Mouse (Mus musculus): ENCODE results near the gene Olfr608. TPM values are rescaled to one million over a fixed set of nuclear protein-coding genes. Genes with fewer than 3 reads are reported as not detected.
"Not testable (repeated sequence)": the region's sequence is repeated elsewhere in the genome, so short reads cannot be mapped to it uniquely, and the experiment has no call there.

The Olfr608 gene
- total RNA-seq (2021) = not detected
- long read RNA-seq, experiment 1 = 0 reads
- long read RNA-seq, experiment 2 = 0 reads

GRCm38 (mm10) chr7:103469577-103469976 is at the start of gene Olfr608:
TSS of gene Olfr608 (plus strand) at chr7:103469877.
- no peak for DNase-seq (ENCODE audit: extremely low spot score in 1 of 2, low spot score in 2 of 2)
- intact Hi-C loops (cut with DNase I) = no loop called here
- Histone ChIP-seq H3K4me3 (no peak within 1 kb of the TSS), H3K27ac (no peak within 1 kb of the TSS)
- no peak for TF ChIP-seq CTCF (IDR thresholded peaks at IDR 0.05)

- intact Hi-C loops (cut with DNase I) = no loop called here
- no peak for TF ChIP-seq CTCF (IDR thresholded peaks at IDR 0.05)
- Histone ChIP-seq H3K27ac (no peak within 1 kb of the TSS), H3K4me3 (no peak within 1 kb of the TSS)
- no peak for DNase-seq (ENCODE audit: extremely low spot score in 1 of 2, low spot score in 2 of 2)
Observed at GRCm38 (mm10) chr7:103445339-103445738, 24.3 kb upstream of the Olfr608 start, which contains the start of gene Olfr605. TSS of gene Olfr605 (minus strand) at chr7:103445439.

GRCm38 (mm10) chr7:103448746-103449145 is 20.9 kb upstream of the Olfr608 start, which contains the start of gene Olfr606:
TSS of gene Olfr606 (plus strand) at chr7:103449046.
- no peak for DNase-seq (ENCODE audit: extremely low spot score in 1 of 2, low spot score in 2 of 2)
- Histone ChIP-seq H3K4me3 (no peak within 1 kb of the TSS), H3K27ac (no peak within 1 kb of the TSS)
- no peak for TF ChIP-seq CTCF (IDR thresholded peaks at IDR 0.05)
- intact Hi-C loops (cut with DNase I) = no loop called here

- DNase-seq (ENCODE audit: extremely low spot score in 1 of 2, low spot score in 2 of 2) = no peak
- H3K27ac ChIP-seq = no peak overlapping the region
- no peak for TF ChIP-seq CTCF (IDR thresholded peaks at IDR 0.05)
- H3K4me3 ChIP-seq = no peak overlapping the region
- intact Hi-C loops (cut with DNase I) = no loop called here
Observed at GRCm38 (mm10) chr7:103460590-103460989, 9.1 kb upstream of the Olfr608 start.

- H3K27ac ChIP-seq; DNase-seq (ENCODE audit: extremely low spot score in 1 of 2, low spot score in 2 of 2); H3K4me3 ChIP-seq; intact Hi-C loops (cut with DNase I): not testable (repeated sequence)
Observed at GRCm38 (mm10) chr7:103477106-103477505, 7.4 kb downstream of the Olfr608 start.

- intact Hi-C loops (cut with DNase I) = no loop called here
- no peak for DNase-seq (ENCODE audit: extremely low spot score in 1 of 2, low spot score in 2 of 2)
- TF ChIP-seq CTCF (IDR thresholded peaks at IDR 0.05) = no peak
- Histone ChIP-seq H3K4me3 (no peak within 1 kb of the TSS), H3K27ac (no peak within 1 kb of the TSS)
Observed at GRCm38 (mm10) chr7:103497962-103498361, 28.3 kb downstream of the Olfr608 start, which contains the start of gene Olfr609. TSS of gene Olfr609 (minus strand) at chr7:103498062.

GRCm38 (mm10) chr7:103512022-103512421 is 42.3 kb downstream of the Olfr608 start, which contains the start of gene Olfr610:
TSS of gene Olfr610 (minus strand) at chr7:103512122.
- no peak within 1 kb of the TSS for H3K27ac ChIP-seq
- DNase-seq (ENCODE audit: extremely low spot score in 1 of 2, low spot score in 2 of 2) = no peak
- TF ChIP-seq CTCF (IDR thresholded peaks at IDR 0.05) = no peak
- no peak within 1 kb of the TSS for H3K4me3 ChIP-seq
- intact Hi-C loops (cut with DNase I) = no loop called here

GRCm38 (mm10) chr7:103520746-103521145 is 51.1 kb downstream of the Olfr608 start, which contains the start of gene Olfr611:
TSS of gene Olfr611 (minus strand) at chr7:103520846.
- intact Hi-C loops (cut with DNase I); H3K27ac ChIP-seq; H3K4me3 ChIP-seq; DNase-seq (ENCODE audit: extremely low spot score in 1 of 2, low spot score in 2 of 2): not testable (repeated sequence)

Other genes with a start within 250 kb of the Olfr608 start
- not detected for gene Usp17ld, start 217.4 kb upstream of the Olfr608 start, total RNA-seq (2021)
- not detected for gene Olfr596, start 164.2 kb upstream of the Olfr608 start, total RNA-seq (2021)
- gene Olfr597, start 153.6 kb upstream of the Olfr608 start, total RNA-seq (2021) = not detected
- gene Olfr598, start 146.3 kb upstream of the Olfr608 start, total RNA-seq (2021) = not detected
- gene Olfr599, start 134.0 kb upstream of the Olfr608 start, total RNA-seq (2021) = not detected
- not detected for gene Olfr600, start 120.2 kb upstream of the Olfr608 start, total RNA-seq (2021)
- gene Olfr601, start 107.2 kb upstream of the Olfr608 start, total RNA-seq (2021) = not detected
- not detected for gene Olfr603, start 83.7 kb upstream of the Olfr608 start, total RNA-seq (2021)
- gene Usp17lc, start 54.8 kb upstream of the Olfr608 start, total RNA-seq (2021) = not detected
- gene Olfr605, start 24.4 kb upstream of the Olfr608 start, total RNA-seq (2021) = not detected
- not detected for gene Olfr606, start 20.8 kb upstream of the Olfr608 start, total RNA-seq (2021)
- not detected for gene Olfr607, start 5.7 kb upstream of the Olfr608 start, total RNA-seq (2021)
- not detected for gene Olfr609, start 28.2 kb downstream of the Olfr608 start, total RNA-seq (2021)
- gene Olfr610, start 42.2 kb downstream of the Olfr608 start, total RNA-seq (2021) = not detected
- gene Olfr611, start 51.0 kb downstream of the Olfr608 start, total RNA-seq (2021) = not detected
- gene Olfr612, start 72.8 kb downstream of the Olfr608 start, total RNA-seq (2021) = not detected
- gene Olfr613, start 78.2 kb downstream of the Olfr608 start, total RNA-seq (2021) = not detected
- gene Olfr615, start 86.2 kb downstream of the Olfr608 start, total RNA-seq (2021) = not detected
- gene Olfr616, start 99.3 kb downstream of the Olfr608 start, total RNA-seq (2021) = not detected
- not detected for gene Olfr617, start 103.2 kb downstream of the Olfr608 start, total RNA-seq (2021)
- not detected for gene Olfr618, start 120.2 kb downstream of the Olfr608 start, total RNA-seq (2021)
- gene Olfr619, start 130.7 kb downstream of the Olfr608 start, total RNA-seq (2021) = not detected
- gene Olfr620, start 142.7 kb downstream of the Olfr608 start, total RNA-seq (2021) = not detected
- gene Olfr622, start 172.8 kb downstream of the Olfr608 start, total RNA-seq (2021) = not detected
- not detected for gene Olfr623, start 193.8 kb downstream of the Olfr608 start, total RNA-seq (2021)
- gene Olfr624, start 201.3 kb downstream of the Olfr608 start, total RNA-seq (2021) = under 1 TPM in 1 of 2 experiments, not detected in 1; 0.07 TPM
- gene Olfr625-ps1, start 212.8 kb downstream of the Olfr608 start, total RNA-seq (2021) = not detected
- not detected for gene Olfr243, start 244.8 kb downstream of the Olfr608 start, total RNA-seq (2021)

All from left cerebral cortex, adult 2 months (tissue).